Mouse (Mus musculus) gastrocnemius, adult 18-20 months (tissue): ENCODE results near the gene Vmn2r80. TPM values are rescaled to one million over a fixed set of nuclear protein-coding genes. Genes with fewer than 3 reads are reported as not detected.
"Not testable (repeated sequence)": the region's sequence is repeated elsewhere in the genome, so short reads cannot be mapped to it uniquely, and the experiment has no call there.

ENCODE experiments used
- DNase-seq: peaks from one replicate; pipeline ENCODE4 v3.0.0; 2021; ENCODE audit warnings: low spot score
- long read RNA-seq, 2 experiments: library from polyadenylated mRNA; stranded (forward); transcript quantifications; one replicate each; pipeline ENCODE4 v2.0.0; 2021
- total RNA-seq, 2 experiments: library from RNA; stranded (reverse); gene quantifications; 2 replicates each; pipeline ENCODE4 v1.2.3; 2021

Vmn2r80 gene
- total RNA-seq = not detected
- long read RNA-seq, experiment 1 = 0 reads
- long read RNA-seq, experiment 2 = 0 reads

DNA sequence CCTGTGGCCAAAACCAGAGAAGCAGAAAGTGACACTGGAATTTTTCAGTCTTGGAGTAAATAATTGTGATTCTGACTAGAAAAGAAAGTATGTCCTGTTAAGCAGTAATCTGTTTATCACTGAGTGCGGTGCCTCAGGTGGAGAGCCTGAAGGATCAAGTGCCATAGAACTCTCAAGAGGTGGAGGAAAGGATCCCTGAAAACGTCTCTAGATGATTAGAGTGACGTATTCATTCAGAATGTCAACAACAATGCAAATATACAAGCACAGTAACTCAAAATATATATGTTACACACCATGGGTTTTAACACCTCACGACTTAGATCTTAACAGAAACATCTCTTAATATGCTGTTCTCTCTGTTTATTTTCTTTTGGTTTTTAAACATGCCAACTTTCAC, at the start of gene Vmn2r80:
Vmn2r80 (plus strand) TSS at position 301 of the 400 bp plus-strand sequence.
- not testable (repeated sequence) for DNase-seq

DNA sequence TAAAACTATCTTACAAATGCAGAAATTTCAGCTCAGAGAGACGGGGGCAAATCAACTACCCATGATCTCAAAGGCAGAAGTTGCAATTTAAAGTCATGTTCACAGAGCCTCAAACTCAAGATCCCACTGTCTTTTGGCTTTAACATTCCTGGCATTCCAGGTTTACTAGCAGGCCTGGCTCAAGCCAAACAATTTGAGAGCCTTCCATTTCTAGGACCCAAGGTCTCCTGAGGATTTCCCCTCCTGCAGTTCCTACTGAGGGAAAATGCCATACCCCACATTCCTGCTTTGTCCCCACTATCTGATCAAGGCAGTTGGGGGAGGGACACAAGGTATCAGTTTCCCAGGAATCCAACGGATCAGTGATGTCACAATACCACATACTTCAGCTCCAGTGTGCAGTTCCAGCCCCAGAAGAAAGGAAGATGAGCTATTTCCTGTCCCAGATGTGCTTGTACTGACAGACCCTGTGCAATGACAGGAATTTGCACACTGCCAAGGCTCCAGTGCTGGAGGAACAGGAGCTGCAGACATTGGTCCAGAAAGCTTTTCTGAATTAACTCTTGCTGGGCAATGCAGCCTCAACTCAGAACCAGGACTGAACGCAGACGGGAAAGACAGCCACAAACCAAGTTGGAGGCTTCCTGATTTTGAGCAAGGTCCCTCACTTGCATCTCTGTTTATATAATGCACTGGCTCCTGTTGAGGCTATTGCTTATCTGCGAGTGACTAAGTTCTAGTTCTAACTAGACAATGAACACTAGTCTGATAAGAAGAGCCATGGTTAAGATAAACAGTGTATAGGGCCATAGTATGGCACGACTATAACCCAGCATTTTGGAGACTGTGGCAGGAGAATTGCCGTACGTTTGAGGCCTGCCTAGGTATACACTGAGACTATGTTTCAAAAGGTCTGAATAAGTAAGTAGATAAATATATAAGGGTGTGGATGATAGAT, 42.0 kb upstream of the Vmn2r80 start:
- DNase-seq = no peak

DNA sequence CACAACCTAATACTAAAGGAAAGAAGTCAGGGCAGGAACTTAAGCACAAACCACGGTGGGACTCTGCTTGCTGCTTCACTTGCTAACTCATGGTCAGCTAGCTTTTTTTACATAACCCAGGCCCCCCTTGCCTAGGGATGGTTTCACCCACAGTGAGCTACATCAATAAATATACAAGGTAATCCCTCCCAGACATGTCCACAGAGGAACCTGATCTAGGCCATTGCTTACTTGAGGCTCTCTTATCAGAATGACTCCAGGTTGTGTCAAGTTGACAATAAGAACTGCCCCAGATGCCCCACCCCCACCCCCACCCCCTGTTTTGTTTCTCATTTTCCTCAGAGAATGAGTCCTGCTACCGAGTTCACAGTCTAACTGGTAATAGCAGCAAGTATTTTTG, 41.0 kb upstream of the Vmn2r80 start:
- no peak for DNase-seq

DNA sequence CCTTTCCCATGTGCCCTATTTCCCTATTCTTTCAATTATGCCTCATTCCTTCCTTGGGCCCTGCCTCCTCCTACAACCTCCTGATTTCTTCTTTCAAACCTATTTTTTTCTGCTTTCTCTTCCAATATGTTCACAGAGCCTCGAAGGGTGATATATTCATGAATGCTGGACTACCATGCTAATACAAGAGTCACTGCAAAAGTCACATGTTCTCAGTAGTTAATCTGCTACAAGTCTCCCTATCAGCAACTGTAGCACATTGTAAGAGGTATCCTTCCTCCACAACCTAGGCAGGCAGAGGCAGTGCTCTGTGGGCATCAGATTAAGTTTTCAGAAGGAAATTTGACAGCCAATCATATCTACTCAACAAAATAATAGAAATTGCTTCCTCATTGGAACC, 39.4 kb upstream of the Vmn2r80 start:
- DNase-seq = no peak

DNA sequence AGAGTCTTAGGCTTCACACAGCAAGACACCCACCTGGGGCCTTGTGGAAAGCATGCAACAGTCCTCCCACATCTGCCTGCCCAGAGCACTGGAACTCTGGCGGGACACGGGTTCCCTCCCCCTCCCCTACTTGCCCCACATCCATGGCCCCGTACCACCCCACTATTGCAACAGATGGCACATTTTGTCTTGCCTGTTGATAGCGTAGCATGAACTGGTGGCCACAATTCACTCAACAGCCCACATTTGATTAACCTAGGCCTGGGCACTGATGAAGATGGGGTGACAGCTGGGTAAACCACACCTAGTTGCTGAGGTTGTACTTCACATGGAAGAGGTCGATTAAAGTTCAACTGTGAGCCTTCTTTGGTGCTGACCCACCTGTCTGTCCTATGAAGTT, 38.1 kb upstream of the Vmn2r80 start:
- no peak for DNase-seq

DNA sequence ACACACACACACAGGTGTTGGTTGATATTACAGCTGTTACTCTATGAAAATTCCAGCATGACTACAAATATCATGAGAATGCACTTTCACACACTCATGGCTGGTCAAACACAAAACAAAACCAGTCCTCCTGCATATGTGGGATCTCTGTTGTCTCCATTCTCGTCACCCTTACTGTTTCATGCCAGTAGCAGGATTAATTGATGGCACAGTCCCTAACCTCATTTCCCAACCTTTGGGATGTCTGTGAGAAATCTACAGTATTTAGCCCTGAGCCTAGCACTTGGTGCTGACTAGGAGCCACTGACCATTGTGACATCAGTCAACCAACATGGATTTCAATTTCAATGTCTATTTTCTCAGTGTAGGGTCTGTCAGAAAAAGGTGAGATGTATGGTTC, 33.5 kb upstream of the Vmn2r80 start:
- DNase-seq = no peak

DNA sequence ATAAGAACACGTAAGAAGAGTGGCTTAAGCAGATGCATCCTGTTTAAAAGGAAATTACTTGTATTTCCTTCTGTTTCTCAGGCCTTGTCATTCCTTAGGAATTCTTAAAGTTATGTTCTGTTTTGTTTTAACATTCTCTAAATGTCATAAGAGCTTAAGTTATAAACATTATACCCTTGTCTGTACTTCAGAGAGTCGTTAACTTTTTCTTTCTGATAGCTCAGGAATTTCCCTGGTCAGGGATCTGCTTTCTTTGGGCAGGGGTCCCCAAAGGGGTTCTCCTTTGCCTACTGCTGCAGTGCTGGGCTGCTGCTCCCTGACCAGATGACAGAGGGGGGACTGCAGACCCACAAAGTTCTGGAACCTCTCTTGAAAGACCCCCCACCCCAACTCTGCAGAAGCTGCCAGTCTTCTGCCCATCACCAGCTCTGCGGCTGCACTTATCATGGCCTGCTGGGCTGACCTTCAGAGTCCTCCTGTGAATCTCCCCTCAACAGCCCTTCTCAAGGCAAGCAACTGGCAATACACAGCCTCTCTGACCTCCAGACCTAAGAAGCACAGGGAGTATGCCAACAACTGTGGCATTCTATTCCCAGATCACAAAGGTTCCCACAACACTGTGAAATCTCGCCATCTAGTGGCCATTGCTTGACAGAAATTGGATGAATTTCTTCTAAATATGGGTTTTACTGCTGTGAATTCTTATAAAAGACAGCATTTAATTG, 32.3 kb upstream of the Vmn2r80 start:
- DNase-seq = peak; percentile 47

DNA sequence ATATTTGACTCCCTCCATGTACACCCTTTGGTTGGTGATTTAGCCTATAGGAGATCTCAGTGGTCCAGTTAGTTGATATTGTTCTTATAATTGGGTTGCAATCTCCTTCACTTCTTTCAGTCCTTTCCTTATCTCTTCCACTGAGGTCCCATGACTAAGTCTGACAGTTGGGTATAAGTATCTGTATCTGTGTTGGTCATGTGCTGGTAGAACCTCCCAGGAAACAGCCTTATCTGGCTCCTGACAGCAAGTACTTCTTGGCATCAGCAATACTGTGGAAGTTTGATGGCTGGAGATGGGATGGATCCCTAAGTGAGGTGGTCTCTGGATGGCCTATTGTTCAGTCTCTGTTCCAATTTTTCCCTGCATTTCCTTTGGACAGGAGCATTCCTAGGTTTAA, 3.0 kb downstream of the Vmn2r80 start:
- no peak for DNase-seq

DNA sequence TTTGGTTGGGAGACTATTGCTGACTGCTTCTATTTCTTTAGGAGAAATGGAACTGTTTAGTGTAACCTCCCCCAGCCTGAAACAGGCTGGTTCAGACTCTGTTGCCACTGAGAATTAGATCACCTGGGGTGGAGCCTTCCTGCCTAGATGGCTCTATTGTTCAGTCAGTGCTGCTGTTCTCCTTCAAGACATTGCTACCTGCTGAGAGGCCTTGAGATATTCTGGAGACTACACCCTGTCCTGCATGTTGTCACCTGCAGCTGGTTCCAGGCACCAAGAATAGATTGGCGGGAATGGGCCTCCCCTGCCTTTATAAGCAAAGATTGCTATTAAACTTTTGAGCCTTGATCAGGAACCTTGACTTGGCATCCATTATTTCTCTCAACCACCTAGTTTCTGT, 51.4 kb downstream of the Vmn2r80 start:
- DNase-seq = not testable (repeated sequence)

DNA sequence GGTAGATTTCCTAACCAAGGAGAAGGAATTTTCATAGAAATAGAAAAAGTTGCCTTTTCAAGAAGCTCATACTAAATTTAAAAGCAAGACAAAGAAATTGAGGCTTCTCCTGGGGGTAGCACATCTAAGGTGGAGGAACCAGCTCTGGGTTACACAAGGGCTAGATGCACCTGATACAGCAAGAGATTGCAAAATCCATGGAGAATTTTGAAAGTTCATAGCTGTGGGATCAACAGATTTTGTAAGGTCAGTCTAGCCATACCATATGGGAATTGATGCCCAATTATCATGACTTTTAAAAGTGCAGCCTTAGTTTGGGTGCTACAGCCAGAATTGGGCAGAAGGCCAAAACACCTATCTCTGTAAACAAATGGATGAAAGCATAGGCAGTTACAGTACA, 71.9 kb downstream of the Vmn2r80 start:
- DNase-seq = no peak

DNA sequence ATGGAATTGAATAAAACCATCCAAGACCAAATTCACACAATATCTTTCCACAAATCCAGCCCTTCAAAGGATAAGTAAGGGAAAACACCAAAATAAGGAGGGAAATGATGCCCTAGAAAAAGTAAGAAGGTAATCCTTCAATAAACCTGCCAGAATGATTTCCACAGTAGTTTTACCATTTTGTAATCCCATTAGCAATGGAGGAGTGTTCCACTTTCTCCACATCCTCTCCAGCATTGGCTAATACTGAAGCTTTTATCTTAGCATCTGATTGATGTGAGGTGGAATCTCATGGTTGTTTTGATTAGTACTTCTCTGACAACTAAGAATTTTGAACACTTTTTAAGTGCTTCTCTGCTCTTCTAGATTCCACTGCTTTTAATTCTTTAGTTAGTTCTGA, 73.0 kb downstream of the Vmn2r80 start:
- no peak for DNase-seq

DNA sequence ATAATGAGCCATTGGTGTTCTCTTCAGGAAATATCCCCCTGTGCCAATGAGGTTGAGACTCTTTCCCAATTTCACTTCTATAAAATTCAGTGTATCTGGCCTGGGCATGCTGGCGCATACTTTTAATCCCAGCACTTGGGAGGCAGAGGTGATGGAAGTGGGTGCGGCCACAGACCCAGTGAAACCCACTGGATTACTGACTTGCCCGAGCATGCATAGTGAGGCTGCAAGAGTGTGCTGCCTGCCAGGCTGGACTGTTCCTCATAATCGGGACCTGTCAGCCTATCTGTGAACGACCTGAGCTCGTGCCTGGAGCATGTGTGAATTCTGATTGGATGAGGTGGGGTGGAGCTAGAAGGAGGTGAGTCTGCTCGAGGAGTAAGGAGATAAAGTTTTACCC, 73.6 kb downstream of the Vmn2r80 start:
- DNase-seq = no peak

Other genes with a start within 250 kb of the Vmn2r80 start
- not detected for gene Olfr1354, start 235.6 kb upstream of the Vmn2r80 start, total RNA-seq
- not detected for gene Olfr8, start 198.1 kb upstream of the Vmn2r80 start, total RNA-seq
- gene Olfr1353, start 185.5 kb upstream of the Vmn2r80 start, total RNA-seq = not detected
- gene Olfr1352, start 167.7 kb upstream of the Vmn2r80 start, total RNA-seq = not detected
- not detected for gene Olfr1351, start 136.3 kb upstream of the Vmn2r80 start, total RNA-seq
- not detected for gene Olfr57, start 120.0 kb upstream of the Vmn2r80 start, total RNA-seq
- 1 to 10 TPM; 8.9 to 9.1 TPM for gene 2610008E11Rik, start 51.2 kb upstream of the Vmn2r80 start, total RNA-seq
- gene Vmn2r81, start 98.9 kb downstream of the Vmn2r80 start, total RNA-seq = not detected
- gene Vmn2r82, start 207.8 kb downstream of the Vmn2r80 start, total RNA-seq = not detected